Mouse (Mus musculus): ENCODE measurements at regions not wholly inside any gene's neighbourhood (a gene's known extent, or its start where the extent isn't known, plus 50 kb on each side); places are given as distances from the start of the nearest gene placed in this dataset.

DNA sequence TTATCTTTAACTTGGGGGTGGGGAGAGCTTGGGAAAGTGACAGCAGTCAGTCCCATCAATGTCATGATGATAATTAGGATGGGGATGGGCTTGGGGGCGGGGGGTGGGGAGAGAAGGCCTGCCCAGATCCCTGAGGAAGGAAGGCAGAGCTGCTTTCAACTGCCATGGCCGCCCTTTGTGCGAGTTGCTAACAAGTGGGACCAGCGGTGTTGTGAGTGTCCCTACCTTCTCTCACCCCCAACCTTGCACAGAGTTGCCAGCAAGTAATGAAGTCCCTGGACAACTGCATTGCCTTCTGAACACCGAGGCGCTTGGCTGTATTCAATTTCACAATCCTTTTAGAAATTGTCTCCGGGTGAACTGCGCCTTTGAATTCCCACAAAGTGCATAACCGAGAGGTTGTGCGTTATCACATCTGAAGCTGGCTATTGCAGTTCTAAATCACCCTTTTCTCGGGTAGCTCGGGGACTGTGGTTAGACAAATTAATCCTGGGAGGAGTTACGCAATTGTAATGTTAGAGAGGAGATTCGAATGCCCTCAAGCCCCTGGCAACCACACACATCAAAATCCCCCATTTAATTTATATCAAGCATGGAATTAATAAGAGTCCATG, 257.9 kb upstream of the Daam1 start:
- no peak for DNase-seq (ENCODE audit: low read depth, low spot score)

DNA sequence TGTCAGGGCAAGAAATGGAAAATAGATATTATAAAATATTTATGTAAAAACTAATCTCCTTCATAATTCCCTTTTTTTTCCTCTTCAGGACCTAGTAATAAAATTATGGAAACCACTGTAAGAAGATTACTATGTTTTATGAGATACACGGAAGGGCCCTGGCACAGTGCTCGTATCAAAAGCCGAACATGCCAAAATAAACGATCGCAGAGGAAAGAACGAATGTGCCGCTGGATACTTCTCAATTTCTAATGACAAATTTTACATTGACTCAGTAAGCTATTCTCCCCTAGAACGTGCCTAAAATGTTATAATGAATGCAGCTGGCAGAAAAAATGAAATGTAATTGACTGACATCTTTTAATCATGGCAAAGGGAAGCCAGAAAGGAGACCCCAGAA, 257.4 kb upstream of the Daam1 start:
- DNase-seq (ENCODE audit: low read depth, low spot score), result no peak

DNA sequence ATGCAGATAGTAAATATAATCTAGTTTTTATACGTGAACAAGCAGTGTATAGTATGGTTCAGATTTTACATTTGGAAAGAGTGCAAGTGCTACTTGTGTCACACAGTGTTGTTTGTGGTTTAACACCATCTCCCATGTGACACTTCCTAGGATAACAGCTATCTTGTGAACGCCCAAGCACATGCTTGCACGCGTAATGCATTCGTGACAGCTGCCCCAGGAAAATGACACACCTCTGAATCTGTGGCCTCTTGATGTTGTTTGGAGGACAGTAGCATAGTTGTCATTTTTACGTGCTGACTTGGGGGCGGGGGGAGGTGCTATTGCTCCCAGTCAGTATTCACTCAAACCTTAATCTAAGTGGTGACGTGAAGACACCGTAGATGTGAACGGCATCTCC, 256.2 kb upstream of the Daam1 start:
- no peak for DNase-seq (ENCODE audit: low read depth, low spot score)

DNA sequence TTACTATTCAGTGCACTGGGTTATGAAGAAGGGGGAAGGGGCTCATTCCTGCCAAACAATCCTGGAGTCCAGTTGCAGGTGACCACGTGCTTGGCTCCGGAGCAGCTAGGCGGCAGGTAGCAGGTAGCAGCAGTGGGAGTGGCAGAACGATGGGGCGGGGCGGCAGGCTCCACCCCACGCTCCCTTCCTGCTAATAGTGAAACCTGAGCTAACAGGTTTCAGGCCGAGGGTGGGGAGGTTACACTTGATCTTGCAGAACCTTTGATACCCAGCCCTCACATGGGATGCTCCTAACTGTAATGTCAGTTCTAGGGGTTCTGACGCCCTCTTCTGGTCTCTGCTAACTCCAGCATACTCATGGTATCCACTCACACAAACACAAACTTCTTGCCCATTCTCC, 253.5 kb upstream of the Daam1 start:
- no peak for DNase-seq (ENCODE audit: low read depth, low spot score)

DNA sequence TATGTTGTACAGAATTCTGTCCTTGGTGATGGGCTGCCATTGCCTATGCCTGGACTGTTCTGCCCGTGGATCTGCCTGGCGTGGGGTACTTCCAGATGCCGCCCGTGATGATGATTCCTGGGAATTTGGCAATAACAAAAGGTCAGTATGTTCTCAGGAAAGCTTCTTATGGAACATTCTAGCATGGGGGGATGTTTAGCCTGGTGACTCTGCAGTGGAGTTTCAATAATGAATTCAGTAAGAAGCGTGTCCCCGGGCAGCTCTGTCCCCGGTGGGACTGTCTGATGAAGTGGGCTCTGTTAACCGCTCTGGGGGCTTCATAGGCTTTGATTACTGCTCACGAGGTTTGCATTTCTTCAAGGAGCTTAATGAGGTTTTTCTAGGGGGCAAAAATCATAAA, 252.9 kb upstream of the Daam1 start:
- DNase-seq (ENCODE audit: low read depth, low spot score), result no peak

DNA sequence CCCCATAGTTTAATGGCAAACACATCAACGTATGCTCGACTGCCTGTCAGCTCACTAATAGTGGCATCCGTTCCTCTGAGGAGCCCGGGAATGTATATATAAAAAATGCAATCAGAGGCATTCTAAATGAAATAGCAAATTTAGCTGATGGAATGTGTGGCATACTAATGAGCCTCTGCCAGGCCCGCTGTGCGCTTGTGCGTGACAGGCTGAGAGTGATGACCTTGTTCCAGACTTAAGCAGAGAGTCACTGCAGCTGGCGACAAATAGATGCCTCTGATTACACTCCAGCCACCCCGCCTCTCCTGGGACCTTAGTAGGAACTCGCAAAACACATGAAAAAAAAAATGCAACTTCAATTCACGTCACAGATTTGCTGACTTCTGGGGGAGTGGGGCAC, 252.0 kb upstream of the Daam1 start:
- no peak for DNase-seq (ENCODE audit: low read depth, low spot score)

DNA sequence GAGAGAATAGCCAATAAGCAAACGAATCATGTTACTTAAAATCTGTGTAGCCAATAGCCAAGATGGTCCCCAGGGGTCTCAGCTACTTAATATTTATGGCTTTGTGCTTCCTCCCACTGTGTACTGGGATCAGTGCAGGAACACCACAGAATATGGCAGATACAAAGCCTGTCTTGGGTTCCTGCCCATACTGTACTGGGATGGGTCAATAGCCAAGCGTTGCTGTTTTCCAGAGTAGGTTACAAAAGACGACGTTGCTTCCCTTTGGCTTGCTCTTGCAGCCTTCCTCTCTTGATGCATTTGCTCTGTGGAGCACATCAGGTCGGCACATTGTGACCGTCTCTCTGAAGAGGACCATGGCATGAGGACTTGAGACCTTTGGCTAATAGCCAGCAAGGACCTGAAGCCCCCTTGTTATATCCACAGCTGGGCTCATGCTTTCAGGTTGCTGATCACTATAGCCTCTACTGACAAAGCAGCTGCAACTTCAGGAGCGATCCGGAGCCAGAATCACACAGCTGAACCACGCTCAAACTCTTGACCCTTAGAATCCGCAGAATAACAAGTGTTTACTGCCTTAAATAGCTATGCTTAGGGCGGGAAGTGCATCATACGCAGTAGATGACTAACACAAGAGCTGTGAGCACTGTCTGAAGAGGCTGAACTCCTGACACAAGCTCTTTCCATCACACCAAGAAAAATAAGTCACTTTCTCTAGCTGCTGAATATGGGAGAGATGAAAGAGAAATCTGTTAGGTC, 250.2 kb upstream of the Daam1 start:
- DNase-seq (ENCODE audit: low read depth, low spot score), result peak; percentile 68

DNA sequence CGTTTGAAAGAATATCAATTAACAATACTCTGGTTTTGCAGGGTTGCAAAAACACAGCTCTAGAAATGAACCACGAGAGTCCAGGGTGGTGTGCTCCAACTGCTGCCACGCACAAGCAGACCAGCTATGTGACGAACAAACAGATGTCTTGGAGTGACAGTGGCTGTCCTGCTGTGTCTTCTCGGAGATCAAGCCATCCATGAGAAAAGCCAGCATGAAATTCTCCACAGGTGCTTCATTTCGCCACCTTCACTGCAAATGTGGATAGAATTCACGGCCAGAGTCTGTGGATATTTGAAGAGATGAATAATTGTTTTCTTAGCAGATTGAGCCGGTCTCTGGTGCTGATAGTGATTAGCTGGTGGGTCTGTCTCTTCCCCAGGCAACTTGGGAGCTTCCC, 246.3 kb upstream of the Daam1 start:
- DNase-seq (ENCODE audit: low read depth, low spot score), result no peak

DNA sequence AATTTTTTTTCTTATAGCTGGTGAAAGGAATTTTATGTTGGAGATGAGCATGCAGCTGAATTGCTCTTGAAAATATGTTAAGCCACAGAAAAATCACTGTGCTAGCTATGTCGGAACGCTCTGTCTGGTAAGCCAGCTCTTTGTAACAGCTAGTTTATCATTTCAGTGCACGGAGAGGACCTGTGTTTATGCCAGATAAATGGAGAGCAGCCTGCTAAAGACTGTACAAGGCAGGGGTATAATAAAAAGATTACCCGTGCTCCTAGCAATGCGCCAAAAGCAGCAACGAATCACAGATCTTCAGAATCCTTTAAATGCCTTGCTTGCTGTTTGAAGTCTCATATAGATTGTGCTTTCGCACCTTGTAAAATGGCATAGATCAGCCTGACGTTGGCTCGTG, 232.2 kb upstream of the Daam1 start:
- no peak for DNase-seq (ENCODE audit: low read depth, low spot score)

DNA sequence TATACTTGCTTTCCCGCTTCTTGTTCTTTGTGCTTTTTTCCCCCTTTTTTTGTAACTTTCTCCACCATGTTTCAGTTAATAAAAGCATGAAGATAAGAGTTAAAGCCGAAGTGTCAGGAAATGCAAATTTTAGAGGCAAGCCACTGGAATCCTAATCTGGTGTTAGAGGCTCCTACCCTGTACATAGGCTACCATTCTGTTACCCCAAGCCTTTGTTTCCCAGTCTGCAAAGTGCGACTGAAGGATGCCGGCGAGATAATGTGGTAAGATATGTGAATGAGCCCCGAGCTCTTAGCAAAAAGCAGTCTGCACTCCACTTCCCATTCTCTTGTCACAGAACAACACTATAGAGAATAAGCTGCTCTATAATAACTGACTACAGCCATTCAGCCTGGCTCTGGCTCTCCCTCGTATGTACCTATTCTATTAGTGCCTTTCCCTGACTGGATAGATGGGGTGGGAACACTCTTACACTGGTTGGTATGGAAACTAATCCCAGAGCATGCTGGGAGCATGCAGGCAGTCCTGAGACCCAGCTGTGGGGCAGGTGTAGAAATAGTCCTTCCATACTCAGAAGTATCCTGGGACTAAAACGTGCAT, 229.7 kb upstream of the Daam1 start:
- no peak for DNase-seq (ENCODE audit: low read depth, low spot score)

DNA sequence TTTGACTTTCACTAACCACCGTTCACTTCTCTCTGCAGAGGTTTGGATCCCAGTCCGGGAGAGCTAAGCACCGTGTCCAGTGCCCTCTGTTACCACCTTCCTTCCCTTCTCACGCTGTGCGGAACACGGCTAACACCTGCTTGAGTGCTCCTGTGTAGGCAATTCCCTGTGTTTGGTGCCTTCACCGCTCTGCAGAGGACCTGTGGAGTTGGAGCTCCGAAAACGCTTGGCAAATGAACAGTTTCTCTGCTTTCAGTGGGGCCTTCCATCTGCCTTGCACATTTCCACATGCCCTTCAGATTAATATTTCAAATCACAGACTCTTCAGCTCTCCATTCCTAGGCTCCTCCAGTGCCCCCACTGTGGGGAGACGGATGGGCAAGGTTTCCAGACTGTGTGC, 227.7 kb upstream of the Daam1 start:
- DNase-seq (ENCODE audit: low read depth, low spot score), result no peak

DNA sequence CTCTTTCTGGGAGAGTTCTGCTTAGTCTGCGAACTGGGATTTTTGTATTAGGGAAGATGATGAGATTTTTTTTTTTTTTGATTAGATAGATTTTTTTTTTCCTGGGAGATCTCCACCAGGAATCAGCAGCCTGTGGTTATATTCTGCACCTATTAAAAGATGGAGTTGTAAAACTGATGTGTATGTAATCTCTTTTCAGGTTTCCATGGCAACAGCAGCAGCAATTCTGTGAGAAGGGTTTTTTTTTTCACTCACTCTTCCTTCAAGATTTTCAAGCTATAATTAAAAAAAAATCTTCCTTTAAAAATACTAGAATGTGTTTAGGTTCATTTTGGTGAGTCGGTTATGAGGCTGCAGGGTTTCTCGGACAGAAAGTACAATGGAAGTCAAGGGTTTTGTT, 224.5 kb upstream of the Daam1 start:
- no peak for DNase-seq (ENCODE audit: low read depth, low spot score)

DNA sequence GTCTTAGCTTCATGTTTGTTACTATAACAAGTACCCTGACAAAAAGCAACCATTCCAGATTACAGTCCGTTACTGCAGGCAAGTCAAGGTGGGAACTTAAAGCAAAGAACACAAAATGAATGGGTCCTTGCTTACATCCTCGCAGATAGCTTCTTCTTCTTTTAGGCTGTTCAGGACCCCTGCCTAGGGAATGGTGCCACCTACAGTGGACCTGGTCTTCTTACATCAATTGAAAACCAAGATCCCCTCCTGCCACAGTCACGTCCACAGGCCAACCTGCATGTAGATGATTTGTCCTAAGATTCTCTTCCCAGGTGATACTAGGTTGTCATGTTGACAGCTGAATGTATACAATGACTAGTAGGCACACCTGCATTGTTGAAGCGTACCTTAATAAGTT, 222.9 kb upstream of the Daam1 start:
- no peak for DNase-seq (ENCODE audit: low read depth, low spot score)

DNA sequence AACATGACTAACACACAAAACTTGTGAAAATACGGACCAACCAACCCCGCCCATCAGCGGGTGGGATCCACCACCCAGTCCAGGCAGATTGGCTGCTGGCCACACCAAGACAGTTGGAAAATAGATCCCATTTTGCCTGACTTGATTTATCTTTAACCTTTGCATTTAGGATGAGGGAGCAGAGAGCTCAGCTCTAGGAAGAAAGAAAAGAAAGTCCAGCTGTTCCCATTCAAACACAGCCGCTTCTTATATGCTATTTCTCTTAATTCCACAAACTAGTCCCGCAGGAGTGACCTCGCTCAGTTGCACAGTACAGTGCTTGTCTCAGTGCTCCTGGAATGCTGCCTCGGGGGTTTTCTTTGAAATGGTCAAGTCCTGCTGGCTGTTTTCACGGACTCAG, 217.6 kb upstream of the Daam1 start:
- peak; percentile 31 for DNase-seq (ENCODE audit: low read depth, low spot score)

DNA sequence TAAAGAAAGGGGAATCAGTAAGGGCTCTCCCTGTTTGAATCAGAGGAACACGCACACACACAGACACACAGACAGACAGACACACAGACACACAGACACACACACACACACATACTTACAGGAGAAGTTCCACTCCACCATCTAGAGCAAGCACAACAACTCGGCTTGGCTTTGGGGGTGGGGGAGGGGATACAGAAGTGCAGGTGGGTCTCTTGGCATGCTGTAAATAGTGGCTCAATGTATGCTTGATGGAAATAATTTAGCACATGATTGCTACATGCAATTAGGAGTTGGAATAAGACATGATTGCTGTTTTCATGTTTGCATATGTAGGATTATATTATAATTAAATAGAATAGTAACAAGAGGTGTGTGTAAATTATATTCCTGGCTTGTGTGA, 215.9 kb upstream of the Daam1 start:
- DNase-seq (ENCODE audit: low read depth, low spot score), result no peak

DNA sequence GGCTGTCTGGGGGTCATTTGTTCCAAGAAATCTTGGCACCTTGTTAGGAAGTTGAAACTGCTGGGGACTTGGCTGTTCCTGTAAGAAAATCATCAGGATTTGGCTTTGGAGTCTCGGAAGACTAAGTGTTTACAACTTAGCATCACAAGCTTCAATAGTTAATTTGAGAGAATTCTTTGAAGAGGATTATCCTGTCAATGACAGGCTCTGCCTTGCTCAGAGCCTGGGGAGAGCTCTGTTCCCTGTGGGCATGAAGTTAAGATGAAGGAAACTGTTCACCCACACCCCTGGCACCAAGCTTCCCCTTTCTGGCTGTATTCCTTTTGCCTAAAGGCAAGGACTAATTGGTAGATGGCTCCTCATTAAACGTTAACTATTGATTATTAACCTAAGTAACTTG, 215.5 kb upstream of the Daam1 start:
- DNase-seq (ENCODE audit: low read depth, low spot score), result no peak

DNA sequence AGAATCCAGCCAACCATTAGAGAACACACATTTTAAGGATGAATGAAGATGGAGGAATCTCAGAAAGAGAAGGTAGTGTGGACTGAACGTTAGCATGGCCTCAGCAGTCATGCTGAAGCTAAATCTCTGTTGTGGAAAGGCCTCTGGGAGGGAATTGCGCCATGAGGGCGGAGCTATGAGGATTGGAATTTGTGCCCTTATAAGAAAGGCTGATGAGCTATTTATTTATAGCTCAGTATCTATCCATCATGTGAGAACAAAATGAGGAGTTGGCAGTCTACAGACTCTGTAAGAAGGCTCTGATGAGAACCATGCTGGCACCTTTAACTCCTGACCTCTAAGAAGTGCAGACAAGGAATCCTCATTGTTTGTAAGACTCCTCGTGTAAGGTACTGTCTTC, 214.8 kb upstream of the Daam1 start:
- DNase-seq (ENCODE audit: low read depth, low spot score), result no peak

DNA sequence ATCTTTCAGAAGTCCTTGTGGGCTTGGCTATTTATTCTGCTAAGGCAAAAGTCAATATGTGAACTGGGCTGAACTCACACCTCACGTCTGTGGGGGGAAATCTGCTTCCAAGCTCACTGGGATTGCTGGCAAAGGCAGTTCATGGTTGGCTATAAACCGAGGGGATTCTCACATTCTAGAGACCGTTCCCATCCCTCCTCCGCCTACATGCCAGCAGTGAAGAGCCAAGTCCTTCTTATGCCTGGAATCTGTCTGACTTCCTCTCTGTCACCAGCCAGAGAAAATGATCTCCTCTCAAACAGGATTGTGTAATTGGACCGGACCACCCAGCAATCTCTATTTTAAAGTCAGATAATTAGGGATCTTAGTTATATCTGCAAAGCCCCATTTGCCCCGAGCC, 212.4 kb upstream of the Daam1 start:
- peak; percentile 47 for DNase-seq (ENCODE audit: low read depth, low spot score)

DNA sequence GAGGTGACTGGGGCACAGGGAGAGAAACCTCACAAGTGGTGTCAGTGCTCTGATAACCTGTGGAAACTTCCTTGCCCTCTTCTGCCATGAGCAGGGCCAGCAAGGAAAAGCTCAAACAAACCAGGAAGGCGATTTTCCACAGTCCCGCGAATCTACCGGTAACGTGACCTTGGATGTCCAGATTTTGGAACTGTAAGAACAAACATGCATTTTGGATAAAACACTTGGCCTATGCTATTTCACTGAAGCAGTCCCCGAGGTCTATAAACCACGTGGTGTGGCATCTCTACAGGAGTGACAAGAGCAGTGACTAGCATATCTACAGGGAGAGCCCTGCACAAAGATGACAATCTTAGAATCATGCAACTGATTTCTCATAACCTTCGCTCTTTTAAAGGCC, 211.9 kb upstream of the Daam1 start:
- no peak for DNase-seq (ENCODE audit: low read depth, low spot score)

DNA sequence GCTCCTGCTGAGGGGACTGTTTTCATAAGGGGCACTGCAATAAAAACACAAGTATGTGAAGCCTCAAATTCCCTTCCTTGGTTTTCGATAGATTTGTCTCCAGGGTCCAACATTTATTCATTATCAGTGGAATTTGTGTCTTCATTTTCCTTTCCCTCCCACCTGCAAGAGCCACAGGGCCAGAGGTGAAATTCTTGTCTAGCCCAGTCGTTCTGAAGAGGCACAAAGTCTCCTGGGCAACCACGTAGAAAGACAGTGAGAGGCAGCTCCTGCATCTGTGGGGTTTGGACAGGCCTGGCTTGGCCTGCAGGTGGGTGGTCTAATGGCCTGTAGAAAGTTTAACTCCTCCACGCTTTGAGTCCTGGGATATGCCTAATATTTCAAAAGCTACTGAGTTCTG, 211.3 kb upstream of the Daam1 start:
- no peak for DNase-seq (ENCODE audit: low read depth, low spot score)

DNA sequence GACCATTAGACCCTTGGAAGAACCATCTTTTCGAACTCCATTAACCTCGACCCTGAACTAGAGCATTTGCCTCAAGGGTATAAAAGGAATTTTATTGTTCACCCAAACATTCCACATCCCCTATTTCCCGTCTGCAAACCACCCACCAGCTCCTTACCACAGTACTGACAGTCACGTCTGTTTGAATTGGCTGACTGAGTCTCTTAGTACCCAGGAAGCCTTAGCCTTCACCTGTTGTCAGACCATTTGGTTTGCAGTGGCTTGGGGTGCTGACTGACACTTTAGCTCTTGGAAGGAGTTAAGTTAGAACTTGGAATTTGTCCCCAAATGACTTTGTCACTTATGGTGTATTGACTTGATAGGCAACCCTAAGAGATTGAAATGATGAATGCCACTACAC, 209.3 kb upstream of the Daam1 start:
- DNase-seq (ENCODE audit: low read depth, low spot score), result no peak

DNA sequence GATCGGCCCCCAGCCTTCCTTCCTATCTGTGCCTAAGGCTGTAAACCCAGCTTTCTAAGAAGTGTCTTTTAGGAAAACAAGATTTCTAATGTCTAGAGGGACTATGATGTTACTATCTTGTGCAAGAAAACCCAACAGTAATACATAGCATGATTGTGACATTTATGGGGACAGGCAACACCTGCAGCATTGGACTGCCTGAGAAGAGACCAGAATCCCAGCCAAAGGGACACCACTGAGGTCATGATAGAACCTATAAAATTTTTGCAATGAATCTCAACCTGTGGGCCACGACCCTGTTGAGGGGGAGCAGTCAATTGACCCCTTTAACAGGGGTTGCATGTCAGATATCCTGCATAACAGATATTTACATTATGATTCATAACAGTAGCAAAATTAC, 208.1 kb upstream of the Daam1 start:
- DNase-seq (ENCODE audit: low read depth, low spot score), result no peak

DNA sequence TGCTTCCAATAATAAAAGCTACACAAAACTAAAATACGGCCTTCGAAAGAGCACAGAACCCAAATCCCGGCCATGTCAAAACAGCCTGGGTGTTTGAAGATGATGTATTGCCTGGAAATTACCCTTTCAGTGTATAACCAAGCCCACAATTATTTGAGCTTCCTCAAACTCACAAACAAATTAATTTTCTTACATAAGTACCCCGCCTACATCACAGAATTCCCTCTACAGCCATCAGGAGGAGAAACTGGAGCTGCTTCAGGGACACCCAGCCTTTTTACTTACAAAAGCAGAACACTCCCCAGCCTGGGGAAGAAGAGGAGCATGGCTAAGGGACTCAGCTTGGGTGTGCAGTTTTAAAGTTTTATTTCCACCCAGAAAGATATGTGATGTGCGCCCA, 207.6 kb upstream of the Daam1 start:
- peak; percentile 66 for DNase-seq (ENCODE audit: low read depth, low spot score)

All from skeletal muscle tissue, adult 2 months (tissue).